Mouse (Mus musculus) forebrain, embryonic 10.5 days (tissue): ENCODE measurements around the gene Usp49. TPM values are rescaled to one million over a fixed set of nuclear protein-coding genes. Genes with fewer than 3 reads are reported as not detected.
"Not testable (repeated sequence)": the region's sequence is repeated elsewhere in the genome, so short reads cannot be mapped to it uniquely, and the experiment has no call there.

Experiments
- DNase-seq: peaks from one replicate; pipeline ENCODE4 v3.0.0-alpha.2; 2017; ENCODE audit warnings: low spot score; ENCODE audit errors: extremely low spot score
- H3K27ac ChIP-seq: fragments of 300-500 bp; sonication (generic); 2 replicates; pipeline ENCODE4 v1.5.1; 2016; ENCODE audit warnings: mild to moderate bottlenecking
- H3K27me3 ChIP-seq: fragments of 300-500 bp; sonication (generic); 2 replicates; pipeline ENCODE4 v1.6.1; 2016; ENCODE audit warnings: mild to moderate bottlenecking; ENCODE audit not compliant: poor library complexity, severe bottlenecking
- H3K36me3 ChIP-seq: fragments of 300-500 bp; sonication (generic); replicated peaks from 2 replicates; pipeline ENCODE4 v1.6.1; 2016; ENCODE audit warnings: mild to moderate bottlenecking, moderate library complexity
- H3K4me1 ChIP-seq: fragments of 300-500 bp; sonication (generic); 2 replicates; pipeline ENCODE4 v1.6.1; 2016
- H3K4me3 ChIP-seq: fragments of 300-500 bp; sonication (generic); 2 replicates; pipeline ENCODE4 v1.5.1; 2016; ENCODE audit warnings: mild to moderate bottlenecking, moderate library complexity
- H3K9me3 ChIP-seq: fragments of 300-500 bp; sonication (generic); 2 replicates; pipeline ENCODE4 v1.6.1; 2016; ENCODE audit warnings: mild to moderate bottlenecking, moderate library complexity
- WGBS: fragments of 180-500 bp; shearing (Covaris S2); methylation state at CpG from one replicate; pipeline ENCODE4 v1.1.7; 2016; 5-methylcytosine and 5-hydroxymethylcytosine counted together
- polyA plus RNA-seq: library from polyadenylated mRNA; unstranded; fragments of >200 nt; fragmentation: Nextera tagmentation; extraction: Ambion mirVana; gene quantifications from 2 replicates; pipeline ENCODE4 v1.2.1, GENCODE M21; 2016

Usp49 gene
- polyA plus RNA-seq, 1 experiment from 2014 or later, result 6.0 TPM

GRCm38 (mm10) chr17:47616119-47616518, 14.4 kb upstream of the Usp49 start:
- peaks cover 11% of the 10 kb centered on the region for H3K4me1 ChIP-seq
- no peak overlapping the region for H3K27ac ChIP-seq
- no peaks in the 10 kb centered on the region for H3K27me3 ChIP-seq
- H3K9me3 ChIP-seq, result no peaks in the 10 kb centered on the region
- peaks cover 79% of the 10 kb centered on the region for H3K36me3 ChIP-seq
- WGBS, result 96% methylated on average over 8 of the region's 8 CpGs
- DNase-seq, result no peak
- no peak overlapping the region for H3K4me3 ChIP-seq

DNA sequence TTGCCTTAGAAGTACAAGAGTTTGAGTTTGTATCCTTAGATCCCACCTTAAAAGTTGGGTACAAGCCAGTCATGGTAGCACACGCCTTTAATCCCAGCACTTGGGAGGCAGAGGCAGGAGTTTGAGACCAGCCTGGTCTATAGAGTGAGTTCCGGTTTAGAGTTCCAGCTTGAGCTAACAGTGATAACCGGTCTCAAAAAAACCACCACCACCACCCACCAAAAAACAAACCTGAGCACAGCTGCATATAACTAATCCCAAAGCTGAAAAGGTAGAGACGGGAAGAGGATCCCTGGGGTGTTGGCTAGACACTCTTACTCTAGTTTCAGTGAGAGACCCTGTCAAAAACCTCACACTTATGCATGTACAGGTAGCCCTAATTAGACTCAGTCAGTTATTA, 13.8 kb upstream of the Usp49 start:
- no peak overlapping the region for H3K27ac ChIP-seq
- 95% methylated on average over 4 of the region's 4 CpGs for whole genome bisulfite sequencing
- H3K4me1 ChIP-seq, result peaks cover 11% of the 10 kb centered on the region
- H3K4me3 ChIP-seq, result no peak overlapping the region
- no peaks in the 10 kb centered on the region for H3K9me3 ChIP-seq
- no peaks in the 10 kb centered on the region for H3K27me3 ChIP-seq
- no peak for DNase-seq
- H3K36me3 ChIP-seq, result peaks cover 84% of the 10 kb centered on the region

- WGBS, result 87% methylated on average over 9 of the region's 9 CpGs
- Histone ChIP-seq H3K27ac (peak overlapping the region; percentile 30; the same call in 1 of the 2 replicates), H3K4me3 (no peak overlapping the region), H3K27me3 (no peaks in the 10 kb centered on the region), H3K36me3 (peaks cover 95% of the 10 kb centered on the region), H3K9me3 (no peaks in the 10 kb centered on the region), H3K4me1 (peaks cover 3% of the 10 kb centered on the region)
- DNase-seq, result no peak
Measured at GRCm38 (mm10) chr17:47617605-47618307, 12.7 kb upstream of the Usp49 start.

DNA sequence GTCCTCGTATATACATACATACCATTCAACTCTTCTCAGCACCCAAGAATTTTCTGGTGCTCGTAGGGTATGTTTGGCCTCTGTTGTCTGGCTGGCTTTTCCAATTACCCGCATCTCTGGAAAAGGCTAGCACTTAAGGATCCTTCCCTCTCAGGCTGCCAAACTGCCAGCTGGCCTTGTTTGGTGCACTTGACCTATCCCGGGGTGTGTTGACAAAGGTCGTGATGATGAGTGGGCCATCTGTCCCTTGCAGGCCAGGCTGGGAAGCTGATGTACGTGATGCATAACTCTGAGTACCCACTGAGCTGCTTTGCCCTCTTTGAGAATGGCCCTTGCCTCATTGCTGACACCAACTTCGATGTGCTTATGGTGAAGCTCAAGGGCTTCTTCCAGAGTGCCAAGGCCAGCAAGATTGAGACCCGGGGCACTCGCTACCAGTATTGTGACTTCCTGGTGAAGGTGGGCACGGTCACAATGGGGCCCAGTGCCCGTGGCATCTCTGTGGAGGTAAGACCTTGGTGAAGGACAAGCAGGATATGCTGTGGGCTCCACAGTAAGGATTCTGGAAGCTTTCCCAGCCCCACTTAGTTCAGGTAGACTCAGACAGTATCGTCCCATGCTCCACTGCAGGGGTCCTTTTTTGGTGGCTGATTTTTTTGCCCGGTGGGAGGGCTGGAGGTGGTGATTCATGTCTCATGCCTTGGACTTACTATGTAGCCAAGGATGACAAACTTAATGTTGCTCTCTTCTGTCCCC, 11.8 kb upstream of the Usp49 start:
- WGBS, result 92% methylated on average over 13 of the region's 13 CpGs
- H3K4me3 ChIP-seq, result no peak overlapping the region
- H3K36me3 ChIP-seq, result peaks cover 95% of the 10 kb centered on the region
- H3K27me3 ChIP-seq, result no peaks in the 10 kb centered on the region
- no peaks in the 10 kb centered on the region for H3K4me1 ChIP-seq
- DNase-seq, result no peak
- H3K27ac ChIP-seq, result no peak overlapping the region
- H3K9me3 ChIP-seq, result no peaks in the 10 kb centered on the region

DNA sequence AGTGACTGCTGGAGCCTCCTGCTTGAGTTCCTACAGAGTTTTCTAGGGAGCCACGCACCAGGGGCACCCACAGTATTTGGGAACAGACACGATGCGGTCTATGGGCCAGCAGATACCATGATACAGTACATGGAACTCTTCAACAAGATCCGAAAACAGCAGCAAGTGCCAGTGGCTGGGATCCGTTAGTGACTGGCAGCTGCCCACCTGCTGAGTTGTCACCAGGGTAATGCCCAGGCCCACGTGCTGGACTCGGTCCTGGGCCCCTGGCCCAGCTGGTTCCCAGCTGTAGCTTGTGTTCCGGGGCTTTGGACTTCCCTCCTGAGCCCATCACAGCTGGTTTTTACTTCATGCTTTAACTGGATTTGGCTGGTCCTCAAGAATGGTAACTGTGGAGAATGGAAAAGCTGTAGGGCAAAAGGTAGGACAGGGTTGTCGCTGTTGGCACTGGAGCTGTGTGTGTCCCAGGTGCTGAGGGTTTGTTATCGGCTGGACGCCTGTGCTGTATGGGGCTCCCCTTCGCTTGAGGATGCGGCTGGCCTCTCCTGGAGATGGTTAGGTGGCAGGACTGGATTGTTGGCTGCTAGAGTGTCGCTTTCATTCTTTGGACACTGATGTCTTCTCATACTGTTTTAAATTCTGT, 7.5 kb upstream of the Usp49 start:
- no peak overlapping the region for H3K27ac ChIP-seq
- peaks cover 88% of the 10 kb centered on the region for H3K36me3 ChIP-seq

DNA sequence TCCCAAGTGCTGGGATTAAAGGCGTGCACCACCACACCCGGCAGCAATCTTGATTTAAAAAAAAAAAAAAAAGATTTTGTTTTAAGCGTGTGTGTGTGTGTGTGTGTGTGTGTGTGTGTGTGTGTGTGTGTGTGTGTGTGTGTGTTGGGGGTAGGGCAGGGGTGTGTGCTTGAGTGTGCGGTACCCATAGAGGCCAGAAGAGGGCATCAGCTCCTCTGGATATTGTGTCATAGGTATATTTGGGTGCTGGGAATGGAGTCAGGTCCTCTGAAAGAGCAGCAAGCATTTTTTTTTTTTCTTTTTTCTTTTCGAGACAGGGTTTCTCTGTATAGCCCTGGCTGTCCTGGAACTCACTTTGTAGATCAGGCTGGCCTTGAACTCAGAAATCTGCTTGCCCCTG, 5.9 kb upstream of the Usp49 start:
- peaks cover 75% of the 10 kb centered on the region for H3K36me3 ChIP-seq
- 93% methylated on average over 5 of the region's 5 CpGs for WGBS
- not testable (repeated sequence) for H3K4me1 ChIP-seq, H3K27me3 ChIP-seq, H3K4me3 ChIP-seq, DNase-seq, H3K9me3 ChIP-seq, H3K27ac ChIP-seq

More for the DNA sequence above, 7.5 kb upstream of the Usp49 start:
- 95% methylated on average over 14 of the region's 14 CpGs for WGBS
- DNase-seq, result no peak
- Histone ChIP-seq H3K27me3 (no peaks in the 10 kb centered on the region), H3K4me1 (peaks cover 1% of the 10 kb centered on the region), H3K4me3 (no peak overlapping the region), H3K9me3 (no peaks in the 10 kb centered on the region)

GRCm38 (mm10) chr17:47625088-47625487, 5.4 kb upstream of the Usp49 start:
- Histone ChIP-seq H3K4me3 (no peak overlapping the region), H3K36me3 (peaks cover 70% of the 10 kb centered on the region), H3K9me3 (no peaks in the 10 kb centered on the region), H3K27me3 (no peaks in the 10 kb centered on the region), H3K4me1 (peaks cover 14% of the 10 kb centered on the region), H3K27ac (no peak overlapping the region)
- 95% methylated on average over 2 of the region's 2 CpGs for WGBS
- DNase-seq, result no peak

DNA sequence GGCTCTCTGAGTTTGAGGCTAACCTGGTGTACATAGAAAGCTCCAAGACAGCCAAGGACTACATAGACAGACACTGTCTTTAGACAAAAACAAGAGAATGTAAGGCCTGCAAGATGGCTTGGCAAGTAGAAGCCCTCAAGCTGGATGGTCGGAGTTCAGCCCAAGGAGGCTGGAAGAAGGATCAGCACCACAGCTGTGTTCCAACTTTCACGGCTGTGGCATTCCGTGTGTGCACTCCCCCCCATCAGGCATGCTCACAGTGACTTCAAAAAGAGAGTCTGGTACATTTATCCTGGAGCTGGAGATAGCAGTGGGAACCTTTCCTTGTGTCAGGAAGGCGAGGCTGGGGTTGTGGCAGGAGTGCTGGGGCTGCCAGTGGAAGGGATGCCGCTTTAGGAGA, 4.5 kb upstream of the Usp49 start:
- H3K4me1 ChIP-seq, result peaks cover 23% of the 10 kb centered on the region
- DNase-seq, result no peak
- H3K27ac ChIP-seq, result no peak overlapping the region
- H3K9me3 ChIP-seq, result no peaks in the 10 kb centered on the region
- H3K4me3 ChIP-seq, result no peak overlapping the region; the same call in 1 of the 2 replicates
- WGBS, result 89% methylated on average over 5 of the region's 5 CpGs
- peaks cover 60% of the 10 kb centered on the region for H3K36me3 ChIP-seq
- no peaks in the 10 kb centered on the region for H3K27me3 ChIP-seq

GRCm38 (mm10) chr17:47627791-47628190, 2.7 kb upstream of the Usp49 start:
- no peaks in the 10 kb centered on the region for H3K9me3 ChIP-seq
- H3K27ac ChIP-seq, result 0 out of 2 replicates have a peak overlapping the region, but pooled peaks have one; percentile 93
- DNase-seq, result no peak
- WGBS, result 87% methylated on average over 2 of the region's 2 CpGs
- H3K4me1 ChIP-seq, result peaks cover 41% of the 10 kb centered on the region
- peak overlapping the region; percentile 74; the same call in 1 of the 2 replicates for H3K4me3 ChIP-seq
- no peaks in the 10 kb centered on the region for H3K27me3 ChIP-seq
- H3K36me3 ChIP-seq, result peaks cover 43% of the 10 kb centered on the region

DNA sequence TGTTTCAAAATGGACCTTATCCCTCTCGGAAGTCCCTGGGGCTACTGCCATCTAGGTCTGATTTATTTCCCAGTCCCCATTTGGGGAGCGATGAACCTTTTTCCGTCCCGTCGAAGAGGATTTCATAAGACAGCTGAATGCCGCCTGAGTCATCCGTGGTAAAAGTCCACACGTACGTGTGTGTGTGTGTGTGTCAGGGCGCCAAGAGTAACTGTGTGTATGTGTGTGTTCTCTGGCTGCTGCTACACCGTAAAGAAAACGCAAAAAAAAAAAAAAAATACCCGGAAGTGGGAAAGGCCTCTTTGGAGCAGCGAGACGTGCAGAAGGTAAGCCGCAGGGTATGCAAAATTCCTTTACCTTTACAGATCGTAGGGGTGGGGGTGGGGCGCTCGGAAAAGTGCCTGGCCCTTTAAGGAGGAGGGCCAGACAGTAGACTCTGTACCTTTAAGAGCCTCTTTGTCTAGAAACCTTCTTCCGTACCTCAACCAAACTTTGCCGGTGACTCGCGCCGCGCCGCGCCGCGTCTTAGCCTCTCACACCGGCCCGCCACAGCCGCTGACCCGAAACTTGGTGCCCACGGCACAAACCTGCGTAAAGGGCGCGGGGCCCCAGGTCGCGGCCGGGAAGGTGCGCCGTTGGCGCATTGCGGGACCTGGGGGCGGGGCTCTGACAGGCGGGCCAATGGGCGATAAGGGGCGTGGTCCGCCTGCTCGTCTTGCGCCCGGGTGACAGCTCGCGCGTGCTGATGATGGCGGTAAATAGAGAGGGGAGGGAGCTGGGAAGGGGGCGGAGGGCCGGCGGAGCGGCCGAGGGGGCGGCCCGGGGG, 1.4 kb upstream of the Usp49 start:
- Histone ChIP-seq H3K36me3 (peaks cover 30% of the 10 kb centered on the region), H3K4me1 (peaks cover 43% of the 10 kb centered on the region), H3K4me3 (peak overlapping the region; percentile 74), H3K27ac (peak overlapping the region; percentile 93), H3K9me3 (no peaks in the 10 kb centered on the region), H3K27me3 (no peaks in the 10 kb centered on the region)
- WGBS, result under 1% methylated on average over 63 of the region's 63 CpGs
- peak; percentile 97 for DNase-seq

GRCm38 (mm10) chr17:47629717-47630677, 493 bp upstream of the Usp49 start:
- H3K9me3 ChIP-seq, result no peaks in the 10 kb centered on the region
- H3K4me3 ChIP-seq, result peak overlapping the region; percentile 74
- H3K27me3 ChIP-seq, result no peaks in the 10 kb centered on the region
- H3K36me3 ChIP-seq, result peaks cover 21% of the 10 kb centered on the region
- peak; percentile 73 for DNase-seq
- H3K27ac ChIP-seq, result peak overlapping the region; percentile 93
- H3K4me1 ChIP-seq, result peaks cover 43% of the 10 kb centered on the region
- under 1% methylated on average over 61 of the region's 61 CpGs for WGBS
